Mouse (Mus musculus) stomach, postnatal 0 days (tissue): ENCODE measurements at regions not wholly inside any gene's neighbourhood (a gene's known extent, or its start where the extent isn't known, plus 50 kb on each side); places are given as distances from the start of the nearest gene placed in this dataset.
A peak's percentile ranks its signal among the peaks of the same experiment; 100 is the strongest.

ENCODE experiments used
- ATAC-seq: fragments of 200-750 bp; cut with Nextera tagmentation; 2 replicates; pipeline ENCODE4 v1.8.0; 2017; ENCODE audit not compliant: low FRiP score, low TSS enrichment
- DNase-seq: peaks from one replicate; pipeline ENCODE4 v3.0.0-alpha.2; 2016; ENCODE audit warnings: low spot score
- H3K27ac ChIP-seq: fragments of 300-500 bp; sonication (generic); replicated peaks from 2 replicates; pipeline ENCODE4 v1.5.1; 2014; ENCODE audit warnings: mild to moderate bottlenecking, control low read depth
- H3K27me3 ChIP-seq: fragments of 300-500 bp; sonication (generic); 2 replicates; pipeline ENCODE4 v1.6.1; 2014; ENCODE audit warnings: low read length; ENCODE audit not compliant: control insufficient read depth, insufficient read depth
- H3K36me3 ChIP-seq: fragments of 300-500 bp; sonication (generic); 2 replicates; pipeline ENCODE4 v1.6.1; 2014; ENCODE audit warnings: low read length, mixed read lengths; ENCODE audit not compliant: control insufficient read depth, insufficient read depth
- H3K4me1 ChIP-seq: fragments of 300-500 bp; sonication (generic); replicated peaks from 2 replicates; pipeline ENCODE4 v1.6.1; 2014; ENCODE audit warnings: antibody characterized with exemption; ENCODE audit not compliant: control insufficient read depth, insufficient read depth
- H3K4me2 ChIP-seq: fragments of 300-500 bp; sonication (generic); replicated peaks from 2 replicates; pipeline ENCODE4 v1.6.1; 2014; ENCODE audit warnings: low read depth, mild to moderate bottlenecking, control low read depth, moderate library complexity
- H3K4me3 ChIP-seq: fragments of 300-500 bp; sonication (generic); 2 replicates; pipeline ENCODE4 v1.5.1; 2014; ENCODE audit warnings: low read depth, low read length, control low read depth
- H3K9ac ChIP-seq: fragments of 300-500 bp; sonication (generic); 2 replicates; pipeline ENCODE4 v1.6.1; 2014; ENCODE audit warnings: mild to moderate bottlenecking, low read length, control low read depth, mixed read lengths
- H3K9me3 ChIP-seq: fragments of 300-500 bp; sonication (generic); 2 replicates; pipeline ENCODE4 v1.6.1; 2016; ENCODE audit warnings: low read length; ENCODE audit not compliant: control insufficient read depth
- CTCF ChIP-seq: IDR thresholded peaks from 2 replicates; pipeline ENCODE4 v1.5.1; 2016; ENCODE audit warnings: antibody characterized with exemption, low read depth, mild to moderate bottlenecking, moderate library complexity
- EP300 ChIP-seq: optimal IDR thresholded peaks from 2 replicates; pipeline ENCODE3; 2016; ENCODE audit warnings: antibody characterized with exemption
- WGBS: fragments of 180-500 bp; shearing (Covaris S2); extraction: QIAGEN DNeasy Blood & Tissue Kit; methylation state at CpG from one replicate; pipeline ENCODE4 v1.1.7; 2014; 5-methylcytosine and 5-hydroxymethylcytosine counted together

DNA sequence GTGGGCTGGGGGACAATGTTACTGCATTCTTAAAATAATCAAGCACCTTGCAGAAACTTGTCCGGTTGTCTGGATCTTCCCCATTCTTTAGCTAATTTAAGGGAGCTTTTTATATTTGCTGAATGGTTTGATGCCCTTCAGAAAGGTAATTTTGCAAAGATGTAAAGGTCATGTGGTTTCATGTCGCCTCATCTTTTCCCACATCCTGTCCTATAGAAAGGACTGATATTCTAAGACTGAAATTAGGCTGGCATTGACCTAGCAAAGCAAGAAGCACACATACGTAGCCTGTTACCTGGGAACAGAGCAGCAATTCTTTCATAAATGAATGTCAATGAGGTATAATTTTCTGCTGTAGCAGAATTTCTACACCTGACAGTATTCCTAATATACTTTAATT, 315.4 kb downstream of the Cog6 start:
- Histone ChIP-seq H3K9me3 (no peaks in the 10 kb centered on the region), H3K9ac (no peak overlapping the region), H3K4me1 (no peaks in the 10 kb centered on the region), H3K4me3 (no peak overlapping the region), H3K27me3 (no peaks in the 10 kb centered on the region), H3K4me2 (no peak overlapping the region), H3K36me3 (no peaks in the 10 kb centered on the region), H3K27ac (no peak overlapping the region)
- ATAC-seq (no peak), DNase-seq (no peak)
- TF ChIP-seq CTCF (no peak), EP300 (no peak)
- 80% methylated on average over 3 of the region's 3 CpGs for WGBS

DNA sequence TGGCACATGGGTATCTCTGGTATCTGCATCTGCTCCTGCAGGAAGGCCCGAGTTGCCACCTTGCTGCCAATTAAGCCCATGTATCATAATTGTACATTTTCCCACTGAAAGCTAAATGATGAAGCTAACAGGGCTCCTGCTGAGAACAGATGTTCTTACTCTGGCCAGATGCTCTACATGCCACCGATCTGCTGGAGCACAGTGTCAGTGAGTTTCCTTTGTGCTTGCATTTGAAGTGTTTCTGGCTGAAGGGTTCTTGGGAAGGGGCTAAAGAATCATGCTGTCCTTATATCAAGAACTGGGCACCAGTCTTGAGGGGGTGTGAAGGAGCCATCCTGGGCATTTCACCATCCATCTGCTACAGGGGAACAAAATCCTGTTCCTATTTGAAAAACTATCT, 323.2 kb downstream of the Cog6 start:
- no peaks in the 10 kb centered on the region for H3K36me3 ChIP-seq
- H3K27ac ChIP-seq = no peak overlapping the region
- no peak overlapping the region for H3K4me2 ChIP-seq
- no peak for DNase-seq
- H3K9ac ChIP-seq = no peak overlapping the region
- TF ChIP-seq EP300 = no peak
- no peak for TF ChIP-seq CTCF
- H3K9me3 ChIP-seq = no peaks in the 10 kb centered on the region
- no peaks in the 10 kb centered on the region for H3K27me3 ChIP-seq
- H3K4me3 ChIP-seq = no peak overlapping the region
- whole genome bisulfite sequencing = 63% methylated on average over 2 of the region's 2 CpGs
- no peak for ATAC-seq
- H3K4me1 ChIP-seq = no peaks in the 10 kb centered on the region

DNA sequence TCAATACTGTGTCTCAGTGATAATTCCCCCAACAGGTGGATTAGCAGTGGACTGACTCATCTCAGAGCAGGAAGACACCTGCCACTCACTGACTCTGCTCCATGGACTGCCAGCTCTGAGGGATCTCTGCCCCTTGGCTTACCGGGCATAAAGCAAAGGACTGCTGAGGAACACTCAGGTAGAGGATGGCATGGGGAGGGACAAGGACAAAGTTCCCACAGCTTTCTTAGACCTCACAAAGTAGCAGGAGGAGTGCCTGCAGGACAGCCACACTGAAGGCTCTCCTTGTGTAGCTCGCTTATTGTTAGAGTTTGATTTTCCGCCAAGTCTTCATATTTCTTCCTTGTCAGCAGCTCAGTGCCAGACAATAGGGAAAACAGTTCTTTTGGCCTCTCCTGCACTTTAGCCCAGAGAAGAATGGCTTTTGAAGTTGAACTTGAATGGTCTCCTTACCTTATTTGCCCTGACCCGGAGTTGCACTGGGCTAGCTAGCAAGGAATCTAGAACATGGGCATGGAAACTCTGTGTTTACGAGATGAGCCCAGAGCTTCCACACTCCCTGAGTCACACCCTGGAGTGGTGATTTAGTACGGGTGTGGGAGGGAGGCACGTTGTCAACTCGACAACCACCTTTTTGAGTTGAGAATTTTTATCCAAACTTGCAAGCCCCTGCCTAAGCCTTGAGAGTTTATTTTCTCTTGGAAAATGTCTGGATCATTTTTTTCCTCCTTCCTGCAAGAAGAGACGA, 331.4 kb downstream of the Cog6 start:
- TF ChIP-seq EP300 = no peak
- no peak for TF ChIP-seq CTCF
- no peak for DNase-seq
- H3K4me3 ChIP-seq = no peak overlapping the region
- no peaks in the 10 kb centered on the region for H3K9me3 ChIP-seq
- no peak overlapping the region for H3K9ac ChIP-seq
- H3K36me3 ChIP-seq = no peaks in the 10 kb centered on the region
- peak; percentile 57; the same call in 1 of the 2 replicates for ATAC-seq
- 24% methylated on average over 9 of the region's 9 CpGs for WGBS
- H3K27ac ChIP-seq = no peak overlapping the region
- 0 out of 2 replicates have a peak, but pooled peaks cover 2% of the 10 kb centered on the region for H3K4me1 ChIP-seq
- no peaks in the 10 kb centered on the region for H3K27me3 ChIP-seq
- no peak overlapping the region for H3K4me2 ChIP-seq

DNA sequence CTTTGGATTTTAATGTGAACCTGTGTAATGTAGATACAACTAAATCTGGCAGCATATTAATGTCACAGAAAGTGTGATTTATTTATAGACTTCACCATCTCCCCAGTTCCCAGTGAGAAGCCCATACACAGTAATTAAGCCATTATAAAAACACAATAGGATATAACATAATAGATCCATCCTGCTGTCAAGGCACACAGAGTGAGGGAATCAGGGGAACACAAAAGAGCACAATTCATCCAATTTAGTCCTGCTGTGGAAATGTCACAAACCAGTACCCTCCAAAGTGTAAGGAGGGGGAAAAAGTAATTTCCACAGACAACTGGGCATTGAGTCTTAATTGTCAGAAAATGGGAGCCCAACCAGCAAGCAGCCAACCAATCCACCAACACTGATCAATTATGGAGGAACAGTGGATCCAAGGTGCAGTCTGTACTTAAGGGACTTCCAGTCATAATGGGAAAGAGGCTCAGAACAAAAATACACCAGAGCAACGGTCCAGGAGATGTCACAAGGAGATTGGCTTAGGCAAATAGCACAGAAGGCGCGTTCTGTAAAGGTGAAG, 336.1 kb downstream of the Cog6 start:
- no peak for ATAC-seq
- no peak for DNase-seq
- no peak overlapping the region for H3K4me3 ChIP-seq
- TF ChIP-seq CTCF (no peak), EP300 (no peak)
- no peaks in the 10 kb centered on the region for H3K27me3 ChIP-seq
- H3K27ac ChIP-seq = no peak overlapping the region
- H3K9ac ChIP-seq = no peak overlapping the region
- 70% methylated on average over 3 of the region's 3 CpGs for WGBS
- no peaks in the 10 kb centered on the region for H3K36me3 ChIP-seq
- H3K4me1 ChIP-seq = 0 out of 2 replicates have a peak, but pooled peaks cover 2% of the 10 kb centered on the region
- no peak overlapping the region for H3K4me2 ChIP-seq
- no peaks in the 10 kb centered on the region for H3K9me3 ChIP-seq

DNA sequence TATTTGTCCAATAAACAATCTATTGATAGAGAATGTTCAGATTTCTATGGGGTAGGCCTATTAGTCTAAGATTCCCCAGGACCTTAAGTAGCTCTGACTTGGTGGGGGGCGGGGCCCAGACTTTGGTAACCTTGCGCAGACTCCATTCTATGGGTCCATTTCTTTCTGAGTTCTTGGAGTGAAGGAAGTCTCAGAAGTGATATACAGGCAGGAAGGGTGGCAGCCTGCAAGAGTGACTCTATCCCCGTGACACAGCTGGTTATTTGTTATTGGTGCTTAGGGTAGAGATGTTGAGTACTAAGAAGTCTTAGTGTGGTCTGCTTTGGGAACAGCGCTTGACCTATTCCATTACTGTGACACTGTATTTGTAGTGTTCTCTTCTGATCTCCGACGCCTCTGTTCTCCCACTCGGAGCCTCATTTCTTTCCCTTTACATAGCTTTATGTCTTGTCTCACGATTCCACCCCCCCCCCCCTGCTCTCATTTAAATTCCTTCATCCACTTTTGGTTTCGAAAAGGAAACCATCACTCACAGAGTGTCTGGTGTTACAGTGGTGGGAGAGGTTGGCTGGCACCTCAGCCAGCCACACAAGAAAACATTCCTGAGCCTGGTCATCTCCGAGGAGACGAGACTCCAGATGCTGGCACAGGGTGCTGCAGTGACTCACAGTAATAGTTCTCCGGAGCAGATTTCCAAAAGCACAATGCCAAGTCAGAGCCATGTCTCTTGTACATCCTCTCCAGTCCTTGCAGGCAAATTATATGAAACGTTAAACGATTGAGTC, 340.0 kb downstream of the Cog6 start:
- Histone ChIP-seq H3K4me2 (no peak overlapping the region), H3K9me3 (no peaks in the 10 kb centered on the region), H3K4me3 (no peak overlapping the region), H3K27me3 (no peaks in the 10 kb centered on the region), H3K4me1 (no peaks in the 10 kb centered on the region), H3K27ac (no peak overlapping the region), H3K36me3 (no peaks in the 10 kb centered on the region), H3K9ac (no peak overlapping the region)
- 64% methylated on average over 14 of the region's 14 CpGs for WGBS
- DNase-seq (no peak), ATAC-seq (peak; percentile 53; the same call in 1 of the 2 replicates)
- no peak for TF ChIP-seq EP300
- TF ChIP-seq CTCF = no peak

DNA sequence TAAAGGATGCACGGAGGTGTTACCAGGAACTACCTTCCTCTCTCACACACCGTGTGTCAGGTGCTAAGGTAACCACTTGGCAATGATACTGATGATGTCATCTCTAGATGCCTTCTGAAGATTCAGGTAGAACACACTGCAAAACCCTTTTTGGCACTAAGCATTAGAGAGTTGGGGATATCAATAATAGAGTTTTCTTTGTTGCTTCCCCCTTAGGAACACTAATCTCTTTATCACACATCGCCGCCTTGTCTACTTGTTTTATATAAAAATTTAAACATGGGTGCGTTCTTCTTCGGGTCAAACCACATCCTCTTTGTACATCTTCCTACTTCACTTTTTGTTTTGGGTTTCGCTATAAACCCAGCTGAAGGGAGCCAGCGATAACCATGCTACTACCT, 346.4 kb downstream of the Cog6 start:
- 91% methylated on average over 8 of the region's 8 CpGs for WGBS
- no peak overlapping the region for H3K4me3 ChIP-seq

More for the DNA sequence above, 346.4 kb downstream of the Cog6 start:
- DNase-seq (no peak), ATAC-seq (no peak)
- H3K27me3 ChIP-seq = no peaks in the 10 kb centered on the region
- no peaks in the 10 kb centered on the region for H3K36me3 ChIP-seq
- no peak overlapping the region for H3K9ac ChIP-seq
- no peak for TF ChIP-seq EP300
- TF ChIP-seq CTCF = no peak
- H3K4me1 ChIP-seq = no peaks in the 10 kb centered on the region
- no peak overlapping the region for H3K27ac ChIP-seq
- H3K9me3 ChIP-seq = no peaks in the 10 kb centered on the region
- H3K4me2 ChIP-seq = no peak overlapping the region
